Mouse (Mus musculus) C2C12 (cell line): ENCODE results near the gene Cdc34.

Experiments
- CEBPB ChIP-seq: IDR thresholded peaks from one replicate; pipeline ENCODE4 v1.6.1; 2011; ENCODE audit warnings: low read depth, mild to moderate bottlenecking, control low read depth, moderate library complexity
- CTCF ChIP-seq: IDR thresholded peaks from one replicate; pipeline ENCODE4 v1.5.1; 2011; ENCODE audit not compliant: control insufficient read depth, insufficient read depth, insufficient read length
- FOSL1 ChIP-seq: IDR thresholded peaks from one replicate; pipeline ENCODE4 v1.8.0; 2011; ENCODE audit warnings: mild to moderate bottlenecking, low read length; ENCODE audit not compliant: poor library complexity, insufficient read depth, severe bottlenecking
- MAX ChIP-seq: IDR thresholded peaks from one replicate; pipeline ENCODE4 v1.6.1; 2011; ENCODE audit warnings: mild to moderate bottlenecking, control low read depth
- MYOG ChIP-seq: IDR thresholded peaks from one replicate; pipeline ENCODE4 v1.6.1; 2011; ENCODE audit not compliant: control insufficient read depth, insufficient read length; ENCODE audit errors: extremely low read depth
- USF1 ChIP-seq: IDR thresholded peaks from one replicate; pipeline ENCODE4 v1.6.1; 2011; ENCODE audit warnings: low read depth, mild to moderate bottlenecking, control low read depth, moderate library complexity

- TF ChIP-seq CTCF = no peak
- no peak for TF ChIP-seq USF1
- no peak for TF ChIP-seq MYOG
- TF ChIP-seq MAX = no peak
- no peak for TF ChIP-seq CEBPB
- no peak for TF ChIP-seq FOSL1
These were observed 14.2 kb downstream of the Cdc34 start for GRCm38 (mm10) chr10:79696129-79696651.
